Mouse (Mus musculus) ovary, postnatal 36 days (tissue): Measurements from ENCODE around the gene AF067063.
A peak's percentile ranks its signal among the peaks of the same experiment; 100 is the strongest.
"Not testable (repeated sequence)": the region's sequence is repeated elsewhere in the genome, so short reads cannot be mapped to it uniquely, and the experiment has no call there.

Experiments
- DNase-seq: peaks from one replicate; pipeline ENCODE4 v3.0.0; 2022; ENCODE audit warnings: low spot score, mixed read lengths

Gene AF067063

GRCm38 (mm10) chr13:119830116-119830515 lies at the start of gene AF067063:
TSS of gene AF067063 (minus strand) at chr13:119830216.
- not testable (repeated sequence) for DNase-seq

- DNase-seq = not testable (repeated sequence)
These were observed 34.5 kb upstream of the AF067063 start for GRCm38 (mm10) chr13:119864395-119864999.

- DNase-seq = not testable (repeated sequence)
These were observed 32.4 kb upstream of the AF067063 start for GRCm38 (mm10) chr13:119862399-119862798.

- DNase-seq = not testable (repeated sequence)
These were observed 10.0 kb upstream of the AF067063 start for GRCm38 (mm10) chr13:119839982-119840381.

- peak; percentile 38 for DNase-seq
These were observed 7.8 kb upstream of the AF067063 start for GRCm38 (mm10) chr13:119837719-119838337.

GRCm38 (mm10) chr13:119836324-119836811 lies 6.4 kb upstream of the AF067063 start:
- DNase-seq = peak; percentile 9

GRCm38 (mm10) chr13:119835320-119836056 lies 5.5 kb upstream of the AF067063 start, which contains the start of gene D13Ertd608e:
TSS of gene D13Ertd608e (plus strand) at chr13:119836006.
- DNase-seq = peak; percentile 31

- DNase-seq = no peak
These were observed 12.3 kb downstream of the AF067063 start for GRCm38 (mm10) chr13:119817579-119818206.

GRCm38 (mm10) chr13:119816798-119817197 lies 13.2 kb downstream of the AF067063 start:
- no peak for DNase-seq

- DNase-seq = no peak
These were observed 20.0 kb downstream of the AF067063 start for GRCm38 (mm10) chr13:119810031-119810430.

GRCm38 (mm10) chr13:119808937-119809336 lies 21.1 kb downstream of the AF067063 start:
- no peak for DNase-seq

GRCm38 (mm10) chr13:119797656-119798055 lies 32.4 kb downstream of the AF067063 start:
- DNase-seq = no peak

- DNase-seq = no peak
These were observed 37.1 kb downstream of the AF067063 start for GRCm38 (mm10) chr13:119792791-119793404.

GRCm38 (mm10) chr13:119791580-119792135 lies 38.4 kb downstream of the AF067063 start:
- no peak for DNase-seq

GRCm38 (mm10) chr13:119790761-119791579 lies 39.0 kb downstream of the AF067063 start, which contains the start of gene Zfp131:
TSS of gene Zfp131 (minus strand) at chr13:119790889.
- DNase-seq = peak; percentile 94

- DNase-seq = peak; percentile 73
These were observed 39.9 kb downstream of the AF067063 start for GRCm38 (mm10) chr13:119789851-119790717.

- DNase-seq = no peak
These were observed 46.4 kb downstream of the AF067063 start for GRCm38 (mm10) chr13:119783581-119783980.
